Mouse (Mus musculus) lung, adult 2 months (tissue): ENCODE measurements around the gene Cd33.

Experiments used
- CTCF ChIP-seq: fragments of 200-500 bp; IDR thresholded peaks from 2 replicates; pipeline ENCODE4 v1.5.1; 2011; ENCODE audit warnings: mild to moderate bottlenecking, low read length, control low read depth; ENCODE audit not compliant: insufficient read depth
- POLR2A ChIP-seq: fragments of 200-500 bp; IDR thresholded peaks from 2 replicates; pipeline ENCODE4 v1.6.1; 2011; ENCODE audit warnings: low read depth, mild to moderate bottlenecking, control low read depth, low read length, borderline replicate concordance; ENCODE audit errors: extremely low read depth

DNA sequence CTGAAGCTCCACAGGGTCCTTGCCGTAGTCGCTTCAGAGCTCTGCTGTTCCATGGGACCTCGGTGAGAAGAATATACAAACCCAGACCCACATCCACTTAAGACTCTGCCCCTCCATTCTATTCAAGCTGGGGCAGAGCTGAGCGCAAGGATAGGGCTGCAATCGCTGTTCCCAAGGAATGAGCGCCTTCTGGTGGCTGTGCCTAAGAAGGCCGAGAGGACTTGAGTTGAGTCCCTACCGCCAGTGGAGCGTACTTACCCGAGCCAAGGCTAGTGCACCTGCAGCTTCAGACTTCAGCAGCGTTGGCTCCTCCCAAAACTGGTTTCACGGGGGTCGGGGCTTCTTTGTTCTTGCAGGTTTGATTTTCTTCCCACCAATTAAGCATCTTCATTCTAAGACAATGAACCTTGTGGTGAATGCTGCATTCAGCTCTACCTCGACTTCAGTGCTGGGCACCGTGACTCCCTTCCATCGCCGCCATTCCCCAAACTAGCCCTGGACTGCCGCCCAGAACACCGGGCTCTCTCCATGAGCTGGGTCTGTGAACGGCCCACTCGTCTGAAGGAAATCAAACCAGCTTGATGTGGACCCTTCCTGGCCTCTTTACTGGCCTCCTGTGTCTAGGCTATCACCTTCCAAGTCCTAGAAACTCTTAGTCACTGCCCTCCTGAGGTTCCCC is 48.7 kb downstream of the Cd33 start:
- TF ChIP-seq CTCF (peak; percentile 57), POLR2A (no peak)
